Mouse (Mus musculus): ENCODE results near the gene Rpl18. TPM values are rescaled to one million over a fixed set of nuclear protein-coding genes. Genes with fewer than 3 reads are reported as not detected.
A peak's percentile ranks its signal among the peaks of the same experiment; 100 is the strongest.

Gene Rpl18
- polyA plus RNA-seq, 1 experiment from 2014 or later: 1,132 TPM

DNA sequence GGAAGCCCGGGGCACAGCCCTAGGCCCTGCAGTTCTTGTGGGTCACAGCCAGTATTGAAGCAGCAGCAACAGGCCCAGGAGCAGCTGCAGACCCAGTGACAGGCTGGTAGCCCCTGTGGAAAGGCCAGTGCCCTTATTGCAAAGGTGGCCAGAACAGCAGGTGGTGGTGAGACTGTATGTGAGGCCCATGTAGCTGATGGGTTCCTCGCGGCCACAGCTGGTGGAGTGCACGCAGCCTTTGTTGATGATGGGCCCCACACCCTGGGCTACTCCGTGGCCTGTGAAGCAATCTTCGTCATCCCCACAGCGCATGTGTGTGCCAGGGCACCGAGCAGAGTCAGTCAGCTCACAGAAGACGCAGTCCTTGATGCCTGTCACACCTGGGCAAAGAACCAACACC is 9.9 kb downstream of the Rpl18 start:
- Histone ChIP-seq H3K4me3 (replicated peaks) (no peak overlapping the region), H3K27me3 (no peaks in the 10 kb centered on the region), H3K9me3 (replicated peaks) (no peaks in the 10 kb centered on the region), H3K4me1 (peaks cover 15% of the 10 kb centered on the region), H3K9ac (no peak overlapping the region), H3K36me3 (peaks cover 91% of the 10 kb centered on the region), H3K4me2 (no peak overlapping the region), H3K27ac (no peak overlapping the region)
- 92% methylated on average over 9 of the region's 9 CpGs for WGBS
- ATAC-seq (replicated peaks; ENCODE audit: low FRiP score): no peak

DNA sequence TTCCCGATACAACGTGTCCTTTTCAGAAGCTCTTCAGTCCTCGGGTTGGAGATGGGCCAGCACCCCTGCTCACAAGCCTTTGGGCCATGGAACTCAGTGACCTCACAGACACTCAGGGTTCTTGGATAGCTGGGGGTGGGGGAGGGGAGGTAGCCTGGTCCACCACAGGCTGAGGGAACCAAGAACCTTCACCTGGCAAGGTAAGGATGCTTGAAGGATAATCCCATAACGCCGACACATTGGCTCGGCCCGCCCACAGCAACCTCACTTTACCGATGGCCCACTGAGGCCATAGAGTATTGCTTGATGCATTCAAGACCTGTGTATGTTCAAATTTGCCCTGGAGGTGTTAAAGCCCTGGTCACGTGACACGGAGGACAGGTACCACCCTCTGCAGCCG is 10.5 kb downstream of the Rpl18 start, which contains the start of gene Spaca4:
Spaca4 (minus strand) TSS at position 101 of the 400 bp plus-strand sequence.
- no peak for ATAC-seq (replicated peaks; ENCODE audit: low FRiP score)
- Histone ChIP-seq H3K9ac (no peak within 1 kb of the TSS), H3K36me3 (peaks cover 85% of the 10 kb centered on the region), H3K27ac (no peak within 1 kb of the TSS), H3K4me2 (no peak within 1 kb of the TSS), H3K27me3 (no peaks in the 10 kb centered on the region), H3K9me3 (replicated peaks) (no peaks in the 10 kb centered on the region), H3K4me1 (peaks cover 14% of the 10 kb centered on the region), H3K4me3 (replicated peaks) (no peak within 1 kb of the TSS)
- 93% methylated on average over 11 of the region's 11 CpGs for WGBS

DNA sequence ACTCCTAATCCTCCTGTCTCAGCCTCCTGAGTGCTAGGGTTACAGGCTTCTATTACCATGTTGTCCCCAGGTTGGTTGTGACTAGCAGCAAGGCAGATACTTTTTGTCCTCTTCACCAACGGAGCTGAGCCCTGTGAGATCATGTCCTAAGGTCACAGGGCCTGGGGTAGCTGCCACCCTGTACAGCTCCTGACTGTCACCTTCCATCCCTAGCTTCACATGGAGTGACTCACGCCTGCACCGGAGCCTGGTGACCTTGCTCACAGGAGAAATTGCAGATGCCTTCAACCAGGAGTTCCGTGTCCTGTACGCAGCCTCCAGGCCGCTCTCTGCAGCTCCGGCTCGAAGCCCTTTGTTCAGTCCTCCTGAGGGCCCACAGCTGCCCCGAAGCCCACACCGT is 11.2 kb downstream of the Rpl18 start:
- H3K9me3 ChIP-seq (replicated peaks): no peaks in the 10 kb centered on the region
- H3K4me2 ChIP-seq: no peak overlapping the region
- H3K27me3 ChIP-seq: no peaks in the 10 kb centered on the region
- no peak for ATAC-seq (replicated peaks; ENCODE audit: low FRiP score)
- no peak overlapping the region for H3K27ac ChIP-seq
- peaks cover 16% of the 10 kb centered on the region for H3K4me1 ChIP-seq
- H3K9ac ChIP-seq: no peak overlapping the region
- 90% methylated on average over 10 of the region's 10 CpGs for WGBS
- H3K36me3 ChIP-seq: peaks cover 78% of the 10 kb centered on the region
- no peak overlapping the region for H3K4me3 ChIP-seq (replicated peaks)

DNA sequence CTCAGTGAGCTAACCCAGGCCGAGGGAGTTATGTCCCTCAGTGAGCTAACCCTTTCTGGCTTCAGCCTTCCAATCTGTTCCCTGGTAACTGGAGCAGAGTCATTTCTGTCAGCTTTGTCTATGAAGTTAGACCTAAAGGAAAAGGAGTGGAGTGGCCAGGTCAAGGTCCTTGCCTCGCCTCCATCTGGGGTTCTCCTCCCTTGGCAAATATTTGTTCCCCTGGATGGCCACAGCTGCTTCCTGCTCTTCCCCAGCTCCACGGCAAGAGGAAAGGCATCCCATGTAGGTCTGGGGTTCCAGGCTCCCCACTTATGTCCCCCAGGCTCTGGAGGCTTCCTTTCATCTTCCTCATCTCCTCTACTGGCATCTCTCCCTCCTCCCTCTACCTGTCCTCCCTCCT is 12.4 kb downstream of the Rpl18 start:
- H3K27me3 ChIP-seq: no peaks in the 10 kb centered on the region
- no peak overlapping the region for H3K4me3 ChIP-seq (replicated peaks)
- no peaks in the 10 kb centered on the region for H3K9me3 ChIP-seq (replicated peaks)
- no peak for ATAC-seq (replicated peaks; ENCODE audit: low FRiP score)
- peaks cover 11% of the 10 kb centered on the region for H3K4me1 ChIP-seq
- 88% methylated on average over 3 of the region's 3 CpGs for WGBS
- no peak overlapping the region for H3K4me2 ChIP-seq
- H3K27ac ChIP-seq: no peak overlapping the region
- H3K36me3 ChIP-seq: peaks cover 66% of the 10 kb centered on the region
- H3K9ac ChIP-seq: no peak overlapping the region

DNA sequence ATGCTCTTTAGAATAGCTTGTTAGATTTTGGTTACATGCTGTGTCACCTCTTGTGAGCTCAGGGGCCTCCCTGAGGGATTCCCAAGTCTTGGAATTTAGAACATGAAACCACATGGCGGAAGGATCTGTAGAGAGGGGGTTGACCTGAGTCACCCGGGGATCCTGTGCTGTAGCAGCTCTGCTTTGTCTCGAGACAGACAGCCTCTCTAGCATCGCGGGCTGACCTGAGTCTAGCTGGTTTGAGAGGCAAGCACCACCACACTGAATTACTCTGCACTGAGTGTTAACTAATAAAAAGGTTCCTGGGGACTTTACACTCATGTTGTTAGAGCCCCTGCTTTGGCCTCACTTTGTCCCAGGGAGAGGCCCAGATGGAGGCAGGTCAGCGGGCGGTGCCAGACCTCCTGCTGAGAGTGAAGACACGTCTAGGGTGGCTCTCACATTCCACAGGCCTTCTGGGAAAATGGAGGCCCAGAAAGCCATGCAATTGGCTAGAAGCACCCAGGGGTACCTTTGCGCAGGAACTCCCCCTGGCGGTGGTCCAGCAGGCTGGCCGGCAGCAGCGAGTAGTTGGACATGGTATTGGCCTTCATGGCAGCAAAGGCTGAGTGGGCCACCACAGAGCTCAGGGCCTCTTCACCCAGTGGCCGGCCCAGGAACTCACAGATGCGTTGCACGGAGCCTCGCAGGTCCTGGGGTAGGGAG is 15.6 kb downstream of the Rpl18 start:
- WGBS: 18% methylated on average over 16 of the region's 16 CpGs
- H3K4me3 ChIP-seq (replicated peaks): no peak overlapping the region
- peaks cover 11% of the 10 kb centered on the region for H3K4me1 ChIP-seq
- no peak overlapping the region for H3K4me2 ChIP-seq
- peak; percentile 68 for ATAC-seq (replicated peaks; ENCODE audit: low FRiP score)
- peak overlapping the region; percentile 64 for H3K27ac ChIP-seq
- peaks cover 34% of the 10 kb centered on the region for H3K36me3 ChIP-seq
- H3K9me3 ChIP-seq (replicated peaks): no peaks in the 10 kb centered on the region
- no peak overlapping the region for H3K9ac ChIP-seq
- no peaks in the 10 kb centered on the region for H3K27me3 ChIP-seq

DNA sequence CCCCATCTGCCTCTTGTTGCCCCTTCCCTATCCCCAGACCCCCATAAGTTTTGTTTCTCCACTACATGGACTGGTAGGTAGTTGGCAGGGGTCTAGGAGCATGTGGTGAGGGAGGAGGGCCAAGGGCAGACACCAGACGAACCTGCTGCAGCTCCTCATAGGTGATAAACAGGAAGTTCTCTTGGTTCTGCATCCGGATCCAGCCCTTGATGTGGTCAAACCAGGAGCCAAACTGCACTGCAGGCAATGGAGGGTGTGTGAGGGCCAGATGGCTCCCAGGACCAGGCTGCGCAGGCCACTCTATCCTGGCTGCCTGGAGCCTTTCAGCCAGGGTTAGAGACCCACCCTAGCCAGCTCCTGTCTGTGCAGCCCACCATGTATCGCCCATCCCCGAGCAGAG is 18.2 kb downstream of the Rpl18 start:
- Histone ChIP-seq H3K4me2 (no peak overlapping the region), H3K27ac (no peak overlapping the region), H3K9me3 (replicated peaks) (no peaks in the 10 kb centered on the region), H3K9ac (no peak overlapping the region), H3K27me3 (no peaks in the 10 kb centered on the region), H3K4me1 (peaks cover 11% of the 10 kb centered on the region), H3K4me3 (replicated peaks) (no peak overlapping the region), H3K36me3 (peaks cover 11% of the 10 kb centered on the region)
- no peak for ATAC-seq (replicated peaks; ENCODE audit: low FRiP score)
- WGBS: 71% methylated on average over 5 of the region's 5 CpGs

DNA sequence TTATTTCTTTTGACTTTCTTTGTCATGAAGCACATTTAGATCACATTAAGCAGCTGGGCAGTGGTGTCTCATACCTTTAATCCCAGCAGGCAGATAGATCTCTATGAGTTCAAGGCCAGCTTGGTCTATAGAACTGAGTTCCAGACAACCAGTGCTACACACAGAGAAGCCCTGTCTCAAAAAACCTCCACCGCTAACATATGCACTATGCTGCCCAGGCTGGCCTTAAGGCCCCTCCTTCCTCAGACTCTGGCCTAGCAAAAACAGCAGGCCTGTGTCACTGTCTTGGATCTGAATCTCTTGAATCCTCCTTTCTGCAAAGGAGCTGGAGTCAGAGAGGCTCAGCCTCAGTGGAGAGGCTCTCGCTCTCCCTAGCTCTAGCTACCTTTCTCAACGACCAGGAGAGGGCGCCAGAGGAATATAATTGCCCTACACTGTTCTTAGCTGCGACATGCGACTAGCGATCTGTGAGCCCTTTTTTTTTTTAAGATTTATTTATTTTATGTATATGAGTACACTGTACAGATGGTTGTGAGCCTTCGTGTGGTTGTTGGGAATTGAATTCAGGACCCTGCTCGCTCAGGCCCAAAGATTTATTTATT is 24.0 kb downstream of the Rpl18 start:
- Histone ChIP-seq H3K27me3 (no peaks in the 10 kb centered on the region), H3K27ac (no peak overlapping the region), H3K36me3 (no peaks in the 10 kb centered on the region), H3K9ac (no peak overlapping the region), H3K4me1 (peaks cover 10% of the 10 kb centered on the region), H3K4me3 (replicated peaks) (no peak overlapping the region), H3K4me2 (no peak overlapping the region), H3K9me3 (replicated peaks) (no peaks in the 10 kb centered on the region)
- 6% methylated on average over 9 of the region's 9 CpGs for WGBS
- ATAC-seq (replicated peaks; ENCODE audit: low FRiP score): peak; percentile 76

DNA sequence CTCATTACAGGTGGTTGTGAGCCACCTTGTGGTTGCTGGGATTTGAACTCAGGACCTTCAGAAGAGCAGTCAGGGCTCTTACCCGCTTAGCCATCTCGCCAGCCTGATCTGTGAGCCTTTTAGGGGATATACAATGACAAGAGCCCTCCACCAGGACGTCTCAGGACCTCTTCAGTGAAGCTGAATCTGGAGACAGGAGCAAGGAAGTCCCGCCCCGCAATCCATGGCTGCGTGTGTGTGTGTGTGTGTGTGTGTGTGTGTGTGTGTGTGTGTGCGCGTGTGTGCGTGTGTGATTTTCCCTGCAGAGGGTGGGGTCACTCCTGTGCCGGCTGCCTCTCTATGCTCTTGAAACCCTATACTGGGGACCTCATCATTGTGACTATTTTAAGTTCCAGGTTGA is 24.6 kb downstream of the Rpl18 start:
- Histone ChIP-seq H3K27ac (no peak overlapping the region), H3K9me3 (replicated peaks) (no peaks in the 10 kb centered on the region), H3K27me3 (no peaks in the 10 kb centered on the region), H3K4me1 (peaks cover 10% of the 10 kb centered on the region), H3K36me3 (no peaks in the 10 kb centered on the region), H3K4me3 (replicated peaks) (no peak overlapping the region), H3K4me2 (no peak overlapping the region), H3K9ac (no peak overlapping the region)
- WGBS: 68% methylated on average over 10 of the region's 10 CpGs
- ATAC-seq (replicated peaks; ENCODE audit: low FRiP score): no peak

DNA sequence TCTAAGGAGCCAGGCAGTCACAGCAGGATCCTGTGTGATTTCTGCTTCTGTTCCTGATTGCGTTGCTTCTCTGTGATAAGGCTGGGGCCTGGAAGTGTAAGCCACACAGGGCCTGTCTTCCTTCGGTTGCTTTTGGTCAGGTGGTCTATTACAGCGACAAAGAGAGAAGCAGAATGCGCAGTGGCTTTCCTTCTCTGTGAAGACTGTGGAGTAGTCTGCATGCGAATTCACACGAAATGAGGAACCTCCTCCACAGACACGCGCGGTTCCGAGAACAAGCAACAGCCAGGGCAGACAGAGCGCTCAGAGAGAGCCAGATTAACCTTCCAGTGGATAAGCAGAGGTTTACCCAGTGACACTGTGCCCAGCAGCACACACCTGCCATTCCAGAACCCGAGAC is 26.1 kb downstream of the Rpl18 start:
- H3K36me3 ChIP-seq: no peaks in the 10 kb centered on the region
- no peaks in the 10 kb centered on the region for H3K27me3 ChIP-seq
- H3K27ac ChIP-seq: no peak overlapping the region
- no peaks in the 10 kb centered on the region for H3K9me3 ChIP-seq (replicated peaks)
- H3K9ac ChIP-seq: no peak overlapping the region
- 85% methylated on average over 12 of the region's 12 CpGs for WGBS
- peaks cover 10% of the 10 kb centered on the region for H3K4me1 ChIP-seq
- H3K4me2 ChIP-seq: 0 out of 2 replicates have a peak overlapping the region, but pooled peaks have one; percentile 54
- no peak for ATAC-seq (replicated peaks; ENCODE audit: low FRiP score)
- H3K4me3 ChIP-seq (replicated peaks): no peak overlapping the region

GRCm38 (mm10) chr7:45741777-45742176 is 26.5 kb downstream of the Rpl18 start:
- no peaks in the 10 kb centered on the region for H3K36me3 ChIP-seq
- peak overlapping the region; percentile 54 for H3K4me2 ChIP-seq
- no peak overlapping the region for H3K9ac ChIP-seq
- H3K9me3 ChIP-seq (replicated peaks): no peaks in the 10 kb centered on the region; the same call in 1 of the 2 replicates
- H3K27me3 ChIP-seq: no peaks in the 10 kb centered on the region
- H3K27ac ChIP-seq: no peak overlapping the region
- WGBS: 37% methylated on average over 11 of the region's 11 CpGs
- ATAC-seq (replicated peaks; ENCODE audit: low FRiP score): no peak
- peaks cover 10% of the 10 kb centered on the region for H3K4me1 ChIP-seq
- peak overlapping the region; percentile 38 for H3K4me3 ChIP-seq (replicated peaks)

- ATAC-seq (replicated peaks; ENCODE audit: low FRiP score): no peak
- 36% methylated on average over 19 of the region's 19 CpGs for WGBS
- H3K9me3 ChIP-seq (replicated peaks): no peaks in the 10 kb centered on the region; the same call in 1 of the 2 replicates
- no peak overlapping the region for H3K27ac ChIP-seq
- H3K4me2 ChIP-seq: peak overlapping the region; percentile 54
- peak overlapping the region; percentile 38 for H3K4me3 ChIP-seq (replicated peaks)
- peaks cover 10% of the 10 kb centered on the region for H3K4me1 ChIP-seq
- H3K36me3 ChIP-seq: no peaks in the 10 kb centered on the region
- no peaks in the 10 kb centered on the region for H3K27me3 ChIP-seq
- H3K9ac ChIP-seq: no peak overlapping the region
Measured at GRCm38 (mm10) chr7:45742338-45742737, 27.1 kb downstream of the Rpl18 start.

DNA sequence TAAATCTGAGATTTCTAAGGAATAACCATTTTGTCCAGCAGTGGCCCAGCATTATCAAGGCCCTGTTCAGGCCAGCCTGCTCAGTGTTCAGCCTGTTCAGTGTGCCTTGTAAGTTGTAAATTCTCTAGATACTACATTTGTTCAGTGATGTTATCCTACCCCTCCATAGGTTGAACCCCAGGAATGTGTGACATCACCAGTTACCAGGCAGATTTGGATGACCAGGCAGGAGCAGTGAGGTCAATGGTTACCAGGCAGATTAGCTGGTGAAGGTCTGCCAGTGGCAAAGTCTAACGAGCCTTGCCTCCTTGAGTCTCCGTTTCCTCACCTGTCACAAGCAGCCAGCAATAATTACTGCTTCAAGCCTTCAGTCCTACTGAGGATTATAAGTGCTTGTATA is 29.1 kb downstream of the Rpl18 start:
- ATAC-seq (replicated peaks; ENCODE audit: low FRiP score): peak; percentile 52; the same call in 1 of the 2 replicates
- H3K4me1 ChIP-seq: peaks cover 19% of the 10 kb centered on the region
- 28% methylated on average over 2 of the region's 2 CpGs for WGBS
- H3K4me3 ChIP-seq (replicated peaks): no peak overlapping the region
- no peak overlapping the region for H3K4me2 ChIP-seq
- H3K36me3 ChIP-seq: no peaks in the 10 kb centered on the region
- H3K9ac ChIP-seq: no peak overlapping the region
- H3K27me3 ChIP-seq: no peaks in the 10 kb centered on the region
- H3K27ac ChIP-seq: no peak overlapping the region
- H3K9me3 ChIP-seq (replicated peaks): no peaks in the 10 kb centered on the region; the same call in 1 of the 2 replicates

Data from kidney, embryonic 15.5 days (tissue).